Mouse (Mus musculus) adrenal gland, adult 18-20 months (tissue): ENCODE results near the gene Cdrt4. TPM values are rescaled to one million over a fixed set of nuclear protein-coding genes. Genes with fewer than 3 reads are reported as not detected.

Experiments
- DNase-seq, 2 experiments: peaks; one replicate each; pipeline ENCODE4 v3.0.0; 2021 to 2022; ENCODE audit warnings: low spot score in 2 of 2
- total RNA-seq, 2 experiments: library from RNA; stranded (reverse); gene quantifications; 1 replicate in 1 of 2; 2 replicates in 1 of 2; pipeline ENCODE4 v1.2.3; 2021

The Cdrt4 gene
- total RNA-seq, 2 experiments from 2014 or later = not detected

- no peak for DNase-seq
These were observed 78.2 kb downstream of the Cdrt4 start for GRCm38 (mm10) chr11:63029148-63029714.

- no peak for DNase-seq
These were observed 78.7 kb downstream of the Cdrt4 start for GRCm38 (mm10) chr11:63029721-63030120.

GRCm38 (mm10) chr11:63035420-63036211 lies 84.6 kb downstream of the Cdrt4 start:
- DNase-seq = no peak

- no peak for DNase-seq
These were observed 89.1 kb downstream of the Cdrt4 start for GRCm38 (mm10) chr11:63040002-63040661.

Other genes starting within 250 kb of the Cdrt4 start
- gene Zfp287, start 219.3 kb upstream of the Cdrt4 start, total RNA-seq = 1 to 10 TPM; 2.9 to 3.9 TPM
- not detected for gene Gm10428, start 198.1 kb upstream of the Cdrt4 start, total RNA-seq
- 1 to 10 TPM; 2.0 to 2.5 TPM for gene Zfp286, start 161.7 kb upstream of the Cdrt4 start, total RNA-seq
- gene Trim16, start 131.0 kb upstream of the Cdrt4 start, total RNA-seq = 1 to 10 TPM; 6.4 to 9.8 TPM
- 1 to 10 TPM in 1 of 2 experiments, under 1 TPM in 1; 0.76 to 1.4 TPM for gene Fbxw10, start 104.1 kb upstream of the Cdrt4 start, total RNA-seq
- gene Tvp23b, start 71.7 kb upstream of the Cdrt4 start, total RNA-seq = 10 to 100 TPM; 40.1 to 55.9 TPM
- not detected for gene Tekt3, start 110.5 kb downstream of the Cdrt4 start, total RNA-seq
- 100 to 1,000 TPM; 106 to 127 TPM for gene Pmp22, start 177.8 kb downstream of the Cdrt4 start, total RNA-seq